ENCODE assay signal across 14 mouse cellular contexts in the genomic region with DNA sequence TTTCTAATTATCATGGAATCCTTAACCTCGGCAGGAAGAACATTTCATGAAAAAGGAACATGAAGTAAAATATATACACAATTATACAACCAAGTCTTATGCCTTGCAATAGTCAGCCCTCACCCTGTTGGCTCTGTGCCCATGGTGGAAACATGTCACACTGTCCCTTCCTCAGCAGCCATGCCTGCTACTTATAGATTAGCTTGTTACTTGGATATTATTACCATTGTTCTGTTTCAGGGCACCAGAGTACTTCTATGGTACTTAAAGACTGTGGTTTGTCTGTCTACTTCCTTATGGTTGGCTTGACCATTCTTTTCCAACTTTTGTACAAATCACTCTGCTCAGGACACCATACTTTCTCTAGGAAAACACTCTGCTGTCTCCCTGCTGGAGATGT. TPM values are rescaled to one million over a fixed set of nuclear protein-coding genes. Genes with fewer than 3 reads are reported as not detected.
ATAC-seq lines count a peak whose summit lies in the region.
"Had no signal": no experiment of that assay in that cellular context is flagged by ENCODE, and none has a peak within 500 bp of the region (broad histone marks: within the 10 kb centered on the region; RNA-seq: fewer than 3 reads in every experiment).

No protein-coding gene starts in this region.

- peak; percentile 67 for ATAC-seq in erythroblast, adult 5-6 weeks (replicated peaks; ENCODE audit: low FRiP score, poor library complexity, severe bottlenecking)
- peak; percentile 52 for ATAC-seq in erythroid progenitor cell, adult 5-6 weeks (replicated peaks; ENCODE audit: low FRiP score, poor library complexity, severe bottlenecking)

RNA-seq across cellular contexts. Expression of a gene that starts 14.9 kb away (rescaled TPM):
- total RNA-seq in erythroblast, adult 5-6 weeks (2015; ENCODE audit: low replicate concordance), result 28.8 and 46.8 TPM in 2 replicates
- 177 and 208 TPM in 2 replicates for total RNA-seq in erythroblast, adult 5-6 weeks (2017; ENCODE audit: low replicate concordance)
- 18.4 and 21.0 TPM in 2 replicates for total RNA-seq in erythroid progenitor cell, adult 5-6 weeks (2015; ENCODE audit: low replicate concordance)
- total RNA-seq in erythroid progenitor cell, adult 5-6 weeks (2017; ENCODE audit: low replicate concordance), result 75.1 and 111 TPM in 2 replicates
- total RNA-seq: adrenal gland, adult 2 months; adrenal gland, postnatal 10 days; adrenal gland, postnatal 25 days; adrenal gland, postnatal 36 days; adrenal gland, postnatal 4 days; CH12.LX; ES-E14 had no signal

RNA-seq across cellular contexts. Expression of a gene that starts 16.3 kb away (rescaled TPM):
- total RNA-seq in erythroblast, adult 5-6 weeks (2015; ENCODE audit: low replicate concordance), result 9.4 and 10.0 TPM in 2 replicates
- total RNA-seq in erythroblast, adult 5-6 weeks (2017; ENCODE audit: low replicate concordance), result 14.3 and 18.3 TPM in 2 replicates
- total RNA-seq in erythroid progenitor cell, adult 5-6 weeks (2015; ENCODE audit: low replicate concordance), result 2.9 and 4.0 TPM in 2 replicates
- total RNA-seq in erythroid progenitor cell, adult 5-6 weeks (2017; ENCODE audit: low replicate concordance), result 3.1 and 7.3 TPM in 2 replicates
- total RNA-seq: adrenal gland, adult 18-20 months; adrenal gland, adult 2 months; adrenal gland, adult 8-10 months; adrenal gland, postnatal 14 days; adrenal gland, postnatal 25 days; adrenal gland, postnatal 4 days; CH12.LX; ES-E14; MEL had no signal

RNA-seq across cellular contexts. Expression of a gene that starts 39.9 kb away (rescaled TPM):
- not detected in 2 replicates for total RNA-seq in erythroblast, adult 5-6 weeks (2015; ENCODE audit: low replicate concordance)
- total RNA-seq in erythroblast, adult 5-6 weeks (2017; ENCODE audit: low replicate concordance), result 1.3 TPM in 1 of 2 replicates, not detected in the other
- 6.1 TPM in 1 of 2 replicates, not detected in the other for total RNA-seq in erythroid progenitor cell, adult 5-6 weeks (2015; ENCODE audit: low replicate concordance)
- 0.26 TPM in 1 of 2 replicates, not detected in the other for total RNA-seq in erythroid progenitor cell, adult 5-6 weeks (2017; ENCODE audit: low replicate concordance)
- total RNA-seq: adrenal gland, adult 18-20 months; adrenal gland, postnatal 14 days; adrenal gland, postnatal 25 days; adrenal gland, postnatal 36 days; adrenal gland, postnatal 4 days; CH12.LX; ES-E14; MEL had no signal

RNA-seq across cellular contexts. Expression of a gene that starts 45.9 kb away (rescaled TPM):
- 3.5 TPM in 1 of 2 replicates, not detected in the other for total RNA-seq in erythroblast, adult 5-6 weeks (2015; ENCODE audit: low replicate concordance)
- total RNA-seq in erythroblast, adult 5-6 weeks (2017; ENCODE audit: low replicate concordance), result not detected in 2 replicates
- not detected in 2 replicates for total RNA-seq in erythroid progenitor cell, adult 5-6 weeks (2015; ENCODE audit: low replicate concordance)
- not detected in 2 replicates for total RNA-seq in erythroid progenitor cell, adult 5-6 weeks (2017; ENCODE audit: low replicate concordance)
- total RNA-seq: adrenal gland, adult 18-20 months; adrenal gland, adult 2 months; adrenal gland, postnatal 10 days; adrenal gland, postnatal 25 days; adrenal gland, postnatal 36 days; adrenal gland, postnatal 4 days; CH12.LX; G1E; MEL had no signal
